Mouse (Mus musculus) lung, embryonic 16.5 days (tissue): ENCODE results near the gene Zfp94. TPM values are rescaled to one million over a fixed set of nuclear protein-coding genes. Genes with fewer than 3 reads are reported as not detected.

Experiments used
- ATAC-seq: fragments of 200-750 bp; cut with Nextera tagmentation; 2 replicates; pipeline ENCODE4 v1.8.0; 2017; ENCODE audit warnings: low read depth, mild to moderate bottlenecking, moderate library complexity
- H3K27ac ChIP-seq: fragments of 300-500 bp; sonication (generic); 2 replicates; pipeline ENCODE4 v1.5.1; 2014; ENCODE audit warnings: mild to moderate bottlenecking, control low read depth, low read length
- H3K27me3 ChIP-seq: fragments of 300-500 bp; sonication (generic); 2 replicates; pipeline ENCODE4 v1.6.1; 2014; ENCODE audit warnings: low read depth, low read length, mixed read lengths; ENCODE audit not compliant: control insufficient read depth, insufficient read depth
- H3K36me3 ChIP-seq: fragments of 300-500 bp; sonication (generic); 2 replicates; pipeline ENCODE4 v1.6.1; 2014; ENCODE audit warnings: low read length; ENCODE audit not compliant: control insufficient read depth, insufficient read depth
- H3K4me1 ChIP-seq: fragments of 300-500 bp; sonication (generic); replicated peaks from 2 replicates; pipeline ENCODE4 v1.6.1; 2014; ENCODE audit warnings: low read length, mixed read lengths; ENCODE audit not compliant: control insufficient read depth, insufficient read depth
- H3K4me2 ChIP-seq: fragments of 300-500 bp; sonication (generic); 2 replicates; pipeline ENCODE4 v1.6.1; 2014; ENCODE audit warnings: low read depth, low read length, control low read depth
- H3K4me3 ChIP-seq: fragments of 300-500 bp; sonication (generic); 2 replicates; pipeline ENCODE4 v1.5.1; 2014; ENCODE audit warnings: mild to moderate bottlenecking, low read length, control low read depth
- H3K9ac ChIP-seq: fragments of 300-500 bp; sonication (generic); 2 replicates; pipeline ENCODE4 v1.6.1; 2014; ENCODE audit warnings: low read length, control low read depth
- H3K9me3 ChIP-seq: fragments of 300-500 bp; sonication (generic); 2 replicates; pipeline ENCODE4 v1.6.1; 2016; ENCODE audit warnings: low read length; ENCODE audit not compliant: control insufficient read depth
- WGBS: fragments of 180-500 bp; shearing (Covaris S2); extraction: QIAGEN DNeasy Blood & Tissue Kit; methylation state at CpG from one replicate; pipeline ENCODE4 v1.1.7; 2014; 5-methylcytosine and 5-hydroxymethylcytosine counted together
- polyA plus RNA-seq: library from polyadenylated mRNA; unstranded; fragments of >200 nt; fragmentation: Nextera tagmentation; extraction: Ambion mirVana; gene quantifications from 2 replicates; pipeline ENCODE4 v1.2.1, GENCODE M21; 2015

The Zfp94 gene
- polyA plus RNA-seq, 1 experiment from 2014 or later: 11.3 TPM

GRCm38 (mm10) chr7:24348896-24349295 is 32.4 kb upstream of the Zfp94 start, which contains the start of gene Lypd5:
Lypd5 (plus strand) TSS chr7:24349196.
- no peaks in the 10 kb centered on the region for H3K27me3 ChIP-seq
- no peaks in the 10 kb centered on the region for H3K9me3 ChIP-seq
- no peak within 1 kb of the TSS for H3K4me2 ChIP-seq
- H3K4me3 ChIP-seq: no peak within 1 kb of the TSS
- no peaks in the 10 kb centered on the region for H3K4me1 ChIP-seq
- no peak within 1 kb of the TSS for H3K27ac ChIP-seq
- no peak for ATAC-seq
- H3K36me3 ChIP-seq: no peaks in the 10 kb centered on the region
- no peak within 1 kb of the TSS for H3K9ac ChIP-seq
- WGBS: 38% methylated on average over 6 of the region's 6 CpGs

- 60% methylated on average over 5 of the region's 5 CpGs for WGBS
- no peak for ATAC-seq
- no peak overlapping the region for H3K27ac ChIP-seq
- H3K27me3 ChIP-seq: no peaks in the 10 kb centered on the region
- H3K36me3 ChIP-seq: no peaks in the 10 kb centered on the region
- H3K4me1 ChIP-seq: no peaks in the 10 kb centered on the region
- H3K4me3 ChIP-seq: no peak overlapping the region
- no peak overlapping the region for H3K9ac ChIP-seq
- H3K4me2 ChIP-seq: no peak overlapping the region
- no peaks in the 10 kb centered on the region for H3K9me3 ChIP-seq
Observed at GRCm38 (mm10) chr7:24346444-24346843, 30.0 kb upstream of the Zfp94 start.

GRCm38 (mm10) chr7:24343701-24344272 is 27.3 kb upstream of the Zfp94 start:
- WGBS: 65% methylated on average over 7 of the region's 7 CpGs
- no peaks in the 10 kb centered on the region for H3K36me3 ChIP-seq
- H3K9me3 ChIP-seq: no peaks in the 10 kb centered on the region
- no peak overlapping the region for H3K27ac ChIP-seq
- no peaks in the 10 kb centered on the region for H3K4me1 ChIP-seq
- no peak overlapping the region for H3K4me2 ChIP-seq
- no peak overlapping the region for H3K9ac ChIP-seq
- ATAC-seq: no peak
- H3K4me3 ChIP-seq: no peak overlapping the region
- H3K27me3 ChIP-seq: no peaks in the 10 kb centered on the region

- no peaks in the 10 kb centered on the region for H3K4me1 ChIP-seq
- no peak overlapping the region for H3K27ac ChIP-seq
- no peak overlapping the region for H3K4me2 ChIP-seq
- H3K36me3 ChIP-seq: no peaks in the 10 kb centered on the region
- 39% methylated on average over 2 of the region's 2 CpGs for WGBS
- no peaks in the 10 kb centered on the region for H3K9me3 ChIP-seq
- no peak overlapping the region for H3K4me3 ChIP-seq
- no peak overlapping the region for H3K9ac ChIP-seq
- peaks cover 6% of the 10 kb centered on the region for H3K27me3 ChIP-seq
- ATAC-seq: no peak
Observed at GRCm38 (mm10) chr7:24338241-24338640, 21.8 kb upstream of the Zfp94 start.

- Histone ChIP-seq H3K9ac (no peak overlapping the region), H3K27ac (no peak overlapping the region), H3K9me3 (no peaks in the 10 kb centered on the region), H3K4me3 (no peak overlapping the region), H3K36me3 (no peaks in the 10 kb centered on the region), H3K4me1 (no peaks in the 10 kb centered on the region), H3K27me3 (peaks cover 11% of the 10 kb centered on the region), H3K4me2 (no peak overlapping the region)
- 9% methylated on average over 5 of the region's 5 CpGs for WGBS
- ATAC-seq: no peak
Observed at GRCm38 (mm10) chr7:24335699-24336309, 19.3 kb upstream of the Zfp94 start.

GRCm38 (mm10) chr7:24333304-24333986 is 17.0 kb upstream of the Zfp94 start, which contains the start of gene Tescl:
Tescl (minus strand) TSS chr7:24333936.
- WGBS: 33% methylated on average over 49 of the region's 49 CpGs
- ATAC-seq: no peak
- peak within 1 kb of the TSS; percentile 24 for H3K4me3 ChIP-seq
- H3K9ac ChIP-seq: no peak within 1 kb of the TSS
- no peaks in the 10 kb centered on the region for H3K9me3 ChIP-seq
- no peaks in the 10 kb centered on the region for H3K4me1 ChIP-seq
- H3K4me2 ChIP-seq: peak within 1 kb of the TSS; percentile 34
- H3K27me3 ChIP-seq: peaks cover 11% of the 10 kb centered on the region
- no peaks in the 10 kb centered on the region for H3K36me3 ChIP-seq
- no peak within 1 kb of the TSS for H3K27ac ChIP-seq

- H3K9ac ChIP-seq: no peak overlapping the region
- no peaks in the 10 kb centered on the region for H3K36me3 ChIP-seq
- 60% methylated on average over 14 of the region's 14 CpGs for WGBS
- no peaks in the 10 kb centered on the region for H3K27me3 ChIP-seq
- H3K4me3 ChIP-seq: no peak overlapping the region
- peak; percentile 66 for ATAC-seq
- H3K4me2 ChIP-seq: no peak overlapping the region
- peaks cover 6% of the 10 kb centered on the region for H3K4me1 ChIP-seq
- peak overlapping the region; percentile 53; the same call in 1 of the 2 replicates for H3K27ac ChIP-seq
- peaks cover 8% of the 10 kb centered on the region for H3K9me3 ChIP-seq
Observed at GRCm38 (mm10) chr7:24327281-24327975, 11.0 kb upstream of the Zfp94 start.

- peak; percentile 66 for ATAC-seq
- no peaks in the 10 kb centered on the region for H3K27me3 ChIP-seq
- 50% methylated on average over 20 of the region's 20 CpGs for WGBS
- peak overlapping the region; percentile 56 for H3K4me2 ChIP-seq
- H3K36me3 ChIP-seq: no peaks in the 10 kb centered on the region
- H3K9me3 ChIP-seq: peaks cover 8% of the 10 kb centered on the region
- peak overlapping the region; percentile 53; the same call in 1 of the 2 replicates for H3K27ac ChIP-seq
- H3K4me1 ChIP-seq: peaks cover 6% of the 10 kb centered on the region
- H3K4me3 ChIP-seq: peak overlapping the region; percentile 37
- peak overlapping the region; percentile 51 for H3K9ac ChIP-seq
Observed at GRCm38 (mm10) chr7:24326273-24327135, 10.0 kb upstream of the Zfp94 start.
